Mouse (Mus musculus) erythroid progenitor cell, adult 5-6 weeks (primary cell): ENCODE data around the gene Olfr1154. TPM values are rescaled to one million over a fixed set of nuclear protein-coding genes. Genes with fewer than 3 reads are reported as not detected.

Source experiments
- ATAC-seq: replicated peaks from 2 replicates; pipeline ENCODE4 v1.8.0; 2016; ENCODE audit warnings: moderate number of reproducible peaks, mild to moderate bottlenecking, moderate TSS enrichment, inconsistent platforms; ENCODE audit not compliant: poor library complexity, low FRiP score, severe bottlenecking
- total RNA-seq, 2 experiments: library from RNA; stranded (forward) in 1 of 2; stranded (reverse) in 1 of 2; fragments of 150-400 nt in 1 of 2; fragments of 186-747, 209-891 nt in 1 of 2; gene quantifications; 2 replicates each; pipeline versions ENCODE4 v1.2.3 to v1.2.4; 2015 to 2017; ENCODE audit warnings: low replicate concordance in 2 of 2

The Olfr1154 gene
- total RNA-seq (2015; ENCODE audit: low replicate concordance) (not detected in 2 replicates), total RNA-seq (2017; ENCODE audit: low replicate concordance) (not detected in 2 replicates)

- ATAC-seq, result no peak
Observed at GRCm38 (mm10) chr2:87905066-87905465, at the start of gene Olfr1154. TSS of gene Olfr1154 (minus strand) at chr2:87905166.

DNA sequence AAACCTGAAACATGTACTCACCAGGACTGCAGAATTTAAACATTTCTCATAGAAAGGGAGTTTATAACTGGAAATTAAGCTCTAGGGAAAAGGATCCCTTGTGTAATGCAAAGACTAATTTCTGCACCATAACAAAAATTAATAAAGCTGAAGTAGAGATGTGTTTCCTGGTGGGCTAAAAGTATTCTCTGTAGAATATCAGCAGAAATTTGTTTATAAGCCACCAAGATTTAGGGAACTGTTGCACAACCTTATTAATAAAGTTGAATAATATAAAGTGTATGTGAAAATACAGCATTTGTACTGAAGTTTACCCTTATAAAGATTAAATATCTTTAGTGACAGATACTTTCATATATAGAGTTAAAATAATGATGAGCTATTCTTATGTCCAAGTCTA is 48.0 kb upstream of the Olfr1154 start, which contains the start of gene Olfr1156:
Gene Olfr1156, minus strand, starts transcription at position 101 of the 400 bp plus-strand sequence.
- no peak for ATAC-seq

GRCm38 (mm10) chr2:87945037-87945436 is 40.1 kb upstream of the Olfr1154 start, which contains the start of gene Olfr1155:
TSS of gene Olfr1155 (minus strand) at chr2:87945137.
- no peak for ATAC-seq

DNA sequence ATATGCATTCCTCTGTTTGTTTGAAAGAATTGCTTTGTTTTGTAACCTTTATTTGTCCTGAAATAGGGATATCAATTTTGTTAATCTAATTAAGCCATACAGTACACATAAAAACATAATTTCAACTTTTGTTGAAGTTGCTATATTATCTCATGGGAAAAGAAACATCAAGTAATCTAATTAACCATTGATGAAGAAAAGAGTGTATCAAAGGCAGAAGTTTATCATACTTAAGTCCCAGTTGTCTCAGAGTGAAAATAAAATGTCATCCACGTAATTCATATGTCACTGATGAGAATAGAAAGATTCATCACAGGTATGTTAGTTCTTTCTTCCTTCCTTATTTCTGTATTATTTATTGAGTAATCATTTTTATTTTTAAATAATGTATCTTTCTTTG is 10.3 kb downstream of the Olfr1154 start, which contains the start of gene Olfr1153:
Gene Olfr1153, plus strand, starts transcription at position 301 of the 400 bp plus-strand sequence.
- no peak for ATAC-seq

DNA sequence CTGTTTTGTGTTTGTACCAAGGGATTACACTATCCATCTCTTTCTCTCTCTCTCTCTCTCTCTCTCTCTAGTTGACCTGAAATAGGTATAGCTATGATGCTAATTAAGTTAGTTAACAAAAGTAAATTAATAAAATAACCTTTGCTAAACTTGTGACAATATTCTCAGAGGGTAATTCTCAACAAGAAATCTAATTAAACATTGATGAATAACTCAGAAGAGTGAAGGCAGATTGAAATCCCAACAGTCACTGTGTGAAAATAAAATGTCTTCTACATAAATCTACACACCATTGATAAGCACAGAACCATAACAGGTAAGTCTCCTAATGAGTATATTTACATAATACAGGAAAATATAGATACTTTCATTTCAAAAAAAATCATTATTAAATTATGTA is 38.8 kb downstream of the Olfr1154 start, which contains the start of gene Olfr1152:
Gene Olfr1152, plus strand, starts transcription at position 301 of the 400 bp plus-strand sequence.
- ATAC-seq, result no peak

DNA sequence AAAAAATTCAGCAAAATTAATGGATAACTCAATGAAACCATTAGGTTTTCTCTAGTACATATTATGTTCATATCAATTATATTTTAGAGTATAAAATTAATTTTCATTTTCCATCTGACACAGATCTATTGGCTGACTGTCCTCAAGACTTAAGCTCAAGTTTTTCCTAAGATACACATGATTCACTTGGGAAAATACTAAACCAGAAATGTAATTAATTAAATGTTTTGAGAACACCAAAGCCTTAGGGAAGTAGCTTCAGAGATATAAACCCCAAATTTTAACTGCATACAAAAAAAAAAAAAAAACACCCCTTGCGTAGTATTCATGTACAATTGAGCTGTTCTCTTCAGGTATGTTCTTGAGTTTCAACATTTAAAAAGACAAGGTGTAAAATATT is 49.4 kb downstream of the Olfr1154 start, which contains the start of gene Olfr1151:
Gene Olfr1151, plus strand, starts transcription at position 301 of the 400 bp plus-strand sequence.
- ATAC-seq, result no peak

Other genes starting within 250 kb of the Olfr1154 start
- gene Olfr1134, start 246.7 kb downstream of the Olfr1154 start, total RNA-seq (2015; ENCODE audit: low replicate concordance), result not detected in 2 replicates
- not detected in 2 replicates for gene Olfr1134, start 246.7 kb downstream of the Olfr1154 start, total RNA-seq (2017; ENCODE audit: low replicate concordance)
- gene Olfr1135, start 231.5 kb downstream of the Olfr1154 start, total RNA-seq (2015; ENCODE audit: low replicate concordance), result not detected in 2 replicates
- gene Olfr1135, start 231.5 kb downstream of the Olfr1154 start, total RNA-seq (2017; ENCODE audit: low replicate concordance), result not detected in 2 replicates
- gene Olfr1136, start 211.2 kb downstream of the Olfr1154 start, total RNA-seq (2015; ENCODE audit: low replicate concordance), result not detected in 2 replicates
- gene Olfr1136, start 211.2 kb downstream of the Olfr1154 start, total RNA-seq (2017; ENCODE audit: low replicate concordance), result not detected in 2 replicates
- gene Olfr1137, start 192.0 kb downstream of the Olfr1154 start, total RNA-seq (2015; ENCODE audit: low replicate concordance), result not detected in 2 replicates
- not detected in 2 replicates for gene Olfr1137, start 192.0 kb downstream of the Olfr1154 start, total RNA-seq (2017; ENCODE audit: low replicate concordance)
- not detected in 2 replicates for gene Olfr1138, start 165.2 kb downstream of the Olfr1154 start, total RNA-seq (2015; ENCODE audit: low replicate concordance)
- not detected in 2 replicates for gene Olfr1138, start 165.2 kb downstream of the Olfr1154 start, total RNA-seq (2017; ENCODE audit: low replicate concordance)
- not detected in 2 replicates for gene Olfr1140, start 161.4 kb downstream of the Olfr1154 start, total RNA-seq (2015; ENCODE audit: low replicate concordance)
- not detected in 2 replicates for gene Olfr1140, start 161.4 kb downstream of the Olfr1154 start, total RNA-seq (2017; ENCODE audit: low replicate concordance)
- not detected in 2 replicates for gene Olfr1141, start 151.2 kb downstream of the Olfr1154 start, total RNA-seq (2015; ENCODE audit: low replicate concordance)
- gene Olfr1141, start 151.2 kb downstream of the Olfr1154 start, total RNA-seq (2017; ENCODE audit: low replicate concordance), result not detected in 2 replicates
- gene Olfr152, start 125.7 kb downstream of the Olfr1154 start, total RNA-seq (2015; ENCODE audit: low replicate concordance), result not detected in 2 replicates
- not detected in 2 replicates for gene Olfr152, start 125.7 kb downstream of the Olfr1154 start, total RNA-seq (2017; ENCODE audit: low replicate concordance)
- not detected in 2 replicates for gene Olfr1143, start 104.6 kb downstream of the Olfr1154 start, total RNA-seq (2015; ENCODE audit: low replicate concordance)
- not detected in 2 replicates for gene Olfr1143, start 104.6 kb downstream of the Olfr1154 start, total RNA-seq (2017; ENCODE audit: low replicate concordance)
- not detected in 2 replicates for gene Olfr1145, start 95.3 kb downstream of the Olfr1154 start, total RNA-seq (2015; ENCODE audit: low replicate concordance)
- gene Olfr1145, start 95.3 kb downstream of the Olfr1154 start, total RNA-seq (2017; ENCODE audit: low replicate concordance), result not detected in 2 replicates
- gene Olfr1148, start 74.6 kb downstream of the Olfr1154 start, total RNA-seq (2015; ENCODE audit: low replicate concordance), result not detected in 2 replicates
- gene Olfr1148, start 74.6 kb downstream of the Olfr1154 start, total RNA-seq (2017; ENCODE audit: low replicate concordance), result not detected in 2 replicates
- gene Olfr1150-ps1, start 61.2 kb downstream of the Olfr1154 start, total RNA-seq (2015; ENCODE audit: low replicate concordance), result not detected in 2 replicates
- gene Olfr1150-ps1, start 61.2 kb downstream of the Olfr1154 start, total RNA-seq (2017; ENCODE audit: low replicate concordance), result not detected in 2 replicates
- not detected in 2 replicates for gene Olfr1151, start 49.3 kb downstream of the Olfr1154 start, total RNA-seq (2015; ENCODE audit: low replicate concordance)
- gene Olfr1151, start 49.3 kb downstream of the Olfr1154 start, total RNA-seq (2017; ENCODE audit: low replicate concordance), result not detected in 2 replicates
- gene Olfr1152, start 38.7 kb downstream of the Olfr1154 start, total RNA-seq (2015; ENCODE audit: low replicate concordance), result not detected in 2 replicates
- gene Olfr1152, start 38.7 kb downstream of the Olfr1154 start, total RNA-seq (2017; ENCODE audit: low replicate concordance), result not detected in 2 replicates
- gene Olfr1153, start 10.2 kb downstream of the Olfr1154 start, total RNA-seq (2015; ENCODE audit: low replicate concordance), result not detected in 2 replicates
- gene Olfr1153, start 10.2 kb downstream of the Olfr1154 start, total RNA-seq (2017; ENCODE audit: low replicate concordance), result not detected in 2 replicates
- gene Olfr1155, start 40.0 kb upstream of the Olfr1154 start, total RNA-seq (2015; ENCODE audit: low replicate concordance), result not detected in 2 replicates
- gene Olfr1155, start 40.0 kb upstream of the Olfr1154 start, total RNA-seq (2017; ENCODE audit: low replicate concordance), result not detected in 2 replicates
- gene Olfr1156, start 47.9 kb upstream of the Olfr1154 start, total RNA-seq (2015; ENCODE audit: low replicate concordance), result not detected in 2 replicates
- gene Olfr1156, start 47.9 kb upstream of the Olfr1154 start, total RNA-seq (2017; ENCODE audit: low replicate concordance), result not detected in 2 replicates
- not detected in 2 replicates for gene Olfr1157, start 63.1 kb upstream of the Olfr1154 start, total RNA-seq (2015; ENCODE audit: low replicate concordance)
- not detected in 2 replicates for gene Olfr1157, start 63.1 kb upstream of the Olfr1154 start, total RNA-seq (2017; ENCODE audit: low replicate concordance)
- not detected in 2 replicates for gene Olfr74, start 69.5 kb upstream of the Olfr1154 start, total RNA-seq (2015; ENCODE audit: low replicate concordance)
- gene Olfr74, start 69.5 kb upstream of the Olfr1154 start, total RNA-seq (2017; ENCODE audit: low replicate concordance), result not detected in 2 replicates
- not detected in 2 replicates for gene Olfr1158, start 84.9 kb upstream of the Olfr1154 start, total RNA-seq (2015; ENCODE audit: low replicate concordance)
- gene Olfr1158, start 84.9 kb upstream of the Olfr1154 start, total RNA-seq (2017; ENCODE audit: low replicate concordance), result not detected in 2 replicates
- gene Olfr1160, start 103.1 kb upstream of the Olfr1154 start, total RNA-seq (2015; ENCODE audit: low replicate concordance), result not detected in 2 replicates
- not detected in 2 replicates for gene Olfr1160, start 103.1 kb upstream of the Olfr1154 start, total RNA-seq (2017; ENCODE audit: low replicate concordance)
- gene Olfr1161, start 117.6 kb upstream of the Olfr1154 start, total RNA-seq (2015; ENCODE audit: low replicate concordance), result not detected in 2 replicates
- gene Olfr1161, start 117.6 kb upstream of the Olfr1154 start, total RNA-seq (2017; ENCODE audit: low replicate concordance), result not detected in 2 replicates
- gene Olfr73, start 132.5 kb upstream of the Olfr1154 start, total RNA-seq (2015; ENCODE audit: low replicate concordance), result not detected in 2 replicates
- gene Olfr73, start 132.5 kb upstream of the Olfr1154 start, total RNA-seq (2017; ENCODE audit: low replicate concordance), result not detected in 2 replicates
- not detected in 2 replicates for gene Olfr1162, start 146.0 kb upstream of the Olfr1154 start, total RNA-seq (2015; ENCODE audit: low replicate concordance)
- not detected in 2 replicates for gene Olfr1162, start 146.0 kb upstream of the Olfr1154 start, total RNA-seq (2017; ENCODE audit: low replicate concordance)
- not detected in 2 replicates for gene Olfr1163, start 166.7 kb upstream of the Olfr1154 start, total RNA-seq (2015; ENCODE audit: low replicate concordance)
- gene Olfr1163, start 166.7 kb upstream of the Olfr1154 start, total RNA-seq (2017; ENCODE audit: low replicate concordance), result not detected in 2 replicates
- gene Olfr1164, start 188.8 kb upstream of the Olfr1154 start, total RNA-seq (2015; ENCODE audit: low replicate concordance), result not detected in 2 replicates
- not detected in 2 replicates for gene Olfr1164, start 188.8 kb upstream of the Olfr1154 start, total RNA-seq (2017; ENCODE audit: low replicate concordance)
- not detected in 2 replicates for gene Olfr1166, start 223.1 kb upstream of the Olfr1154 start, total RNA-seq (2015; ENCODE audit: low replicate concordance)
- gene Olfr1166, start 223.1 kb upstream of the Olfr1154 start, total RNA-seq (2017; ENCODE audit: low replicate concordance), result not detected in 2 replicates